Mouse (Mus musculus) liver, adult (tissue): ENCODE data around the gene Il25.

Experiments used
- GATA4 ChIP-seq: IDR thresholded peaks from 2 replicates; pipeline ENCODE4 v1.6.1; 2014; ENCODE audit warnings: mild to moderate bottlenecking, low read length; ENCODE audit not compliant: insufficient replicate concordance

The Il25 gene

GRCm38 (mm10) chr14:54920076-54920685 is 12.3 kb upstream of the Il25 start:
- TF ChIP-seq GATA4, result no peak

- TF ChIP-seq GATA4, result no peak
Observed at GRCm38 (mm10) chr14:54924641-54925348, 7.7 kb upstream of the Il25 start.

- TF ChIP-seq GATA4, result no peak
Observed at GRCm38 (mm10) chr14:54925349-54926342, 6.8 kb upstream of the Il25 start, which contains the start of gene Efs. Gene Efs (minus strand): TSS chr14:54926126.

GRCm38 (mm10) chr14:54926401-54927158 is 5.9 kb upstream of the Il25 start:
- TF ChIP-seq GATA4, result no peak

GRCm38 (mm10) chr14:54927296-54927695 is 5.2 kb upstream of the Il25 start:
- no peak for TF ChIP-seq GATA4

GRCm38 (mm10) chr14:54929801-54930200 is 2.7 kb upstream of the Il25 start:
- TF ChIP-seq GATA4, result no peak

- TF ChIP-seq GATA4, result no peak
Observed at GRCm38 (mm10) chr14:54930431-54930830, 2.1 kb upstream of the Il25 start.

GRCm38 (mm10) chr14:54935904-54936830 is 3.7 kb downstream of the Il25 start, which contains the start of gene Cmtm5:
Gene Cmtm5 (plus strand): TSS chr14:54936261.
- TF ChIP-seq GATA4, result no peak

GRCm38 (mm10) chr14:54936831-54937160 is 4.3 kb downstream of the Il25 start:
- TF ChIP-seq GATA4, result no peak

GRCm38 (mm10) chr14:54937361-54938182 is 5.1 kb downstream of the Il25 start:
- no peak for TF ChIP-seq GATA4

- no peak for TF ChIP-seq GATA4
Observed at GRCm38 (mm10) chr14:54938431-54939219, 6.1 kb downstream of the Il25 start.
